Mouse (Mus musculus) hematopoietic stem cell, adult 5-6 weeks (primary cell): Measurements from ENCODE around the gene 1600012H06Rik. TPM values are rescaled to one million over a fixed set of nuclear protein-coding genes. Genes with fewer than 3 reads are reported as not detected.
A peak's percentile ranks its signal among the peaks of the same experiment; 100 is the strongest.
"Not testable (repeated sequence)": the region's sequence is repeated elsewhere in the genome, so short reads cannot be mapped to it uniquely, and the experiment has no call there.

Source experiments
- ATAC-seq, 2 experiments: fragments of 125-278 bp in 1 of 2; replicated peaks in 1 of 2; 2 replicates each; pipeline ENCODE4 v1.8.0; 2016 to 2017; ENCODE audit warnings: inconsistent platforms in 2 of 2, mild to moderate bottlenecking in 2 of 2, moderate number of reproducible peaks in 2 of 2, low read depth in 1 of 2, moderate TSS enrichment in 1 of 2; ENCODE audit not compliant: low FRiP score in 2 of 2, poor library complexity in 2 of 2, severe bottlenecking in 2 of 2, insufficient read depth in 1 of 2, low TSS enrichment in 1 of 2
- total RNA-seq: library from RNA; stranded (forward); fragments of 172-1452, 232-1000 nt; gene quantifications from 2 replicates; pipeline ENCODE4 v1.2.3, GENCODE M21; 2017

The 1600012H06Rik gene
- total RNA-seq = 7.7 and 10.9 TPM in 2 replicates

DNA sequence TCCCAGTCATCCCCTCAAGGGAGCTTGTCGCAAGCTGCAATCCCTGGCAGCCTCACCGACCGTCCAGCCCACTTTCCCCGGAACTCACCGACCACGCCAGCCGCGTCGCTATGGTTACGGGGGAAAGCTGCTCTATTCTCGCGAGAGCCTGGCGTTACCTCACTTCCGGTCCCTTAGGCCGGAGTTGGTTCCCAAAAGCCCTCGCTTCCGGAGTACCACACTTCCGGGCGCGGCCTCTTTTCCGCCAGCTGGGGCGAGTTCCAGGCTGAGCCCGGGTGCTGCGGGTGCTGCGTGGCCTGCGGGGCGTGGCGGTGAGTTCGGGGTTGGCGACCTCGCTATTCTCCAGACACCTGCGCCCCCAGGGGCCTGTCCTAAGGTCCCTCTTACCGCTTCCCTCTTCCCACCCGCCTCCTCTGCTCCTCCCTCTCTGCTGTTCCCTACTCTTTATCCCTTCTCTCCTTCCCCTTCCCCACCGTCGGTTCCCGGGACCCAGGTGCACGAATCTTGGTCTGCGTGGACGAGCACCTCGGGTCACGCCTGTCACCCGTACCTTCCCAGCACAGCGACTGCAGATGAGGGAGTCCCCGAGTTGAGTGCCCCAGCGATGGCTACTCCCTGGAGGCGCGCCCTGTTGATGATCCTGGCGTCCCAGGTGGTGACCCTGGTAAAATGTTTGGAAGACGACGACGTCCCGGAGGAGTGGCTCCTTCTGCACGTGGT is at the start of gene 1600012H06Rik, which contains the start of gene Wdr27:
Gene 1600012H06Rik, plus strand, starts transcription at position 176 of the 720 bp plus-strand sequence.
Gene Wdr27, minus strand, starts transcription at position 150 of the 720 bp plus-strand sequence.
- peak; percentile 97 for ATAC-seq

DNA sequence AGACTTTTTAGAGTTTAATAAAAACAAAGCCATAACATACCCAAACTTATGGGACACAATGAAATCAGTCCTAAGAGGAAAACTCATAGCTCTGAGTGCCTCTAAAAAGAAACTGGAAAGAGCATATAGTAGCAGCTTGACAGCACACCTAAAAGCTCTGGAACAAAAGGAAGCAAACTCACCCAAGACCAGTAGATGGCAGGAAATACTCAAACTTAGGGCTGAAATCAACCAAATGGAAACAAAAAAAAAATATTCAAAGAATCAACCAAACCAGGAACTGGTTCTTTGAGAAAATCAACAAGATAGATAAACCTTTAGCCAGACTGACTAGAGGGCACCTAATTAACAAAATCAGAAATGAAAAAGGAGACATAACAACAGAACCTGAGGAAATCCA is 47.9 kb upstream of the 1600012H06Rik start:
- ATAC-seq = not testable (repeated sequence)

DNA sequence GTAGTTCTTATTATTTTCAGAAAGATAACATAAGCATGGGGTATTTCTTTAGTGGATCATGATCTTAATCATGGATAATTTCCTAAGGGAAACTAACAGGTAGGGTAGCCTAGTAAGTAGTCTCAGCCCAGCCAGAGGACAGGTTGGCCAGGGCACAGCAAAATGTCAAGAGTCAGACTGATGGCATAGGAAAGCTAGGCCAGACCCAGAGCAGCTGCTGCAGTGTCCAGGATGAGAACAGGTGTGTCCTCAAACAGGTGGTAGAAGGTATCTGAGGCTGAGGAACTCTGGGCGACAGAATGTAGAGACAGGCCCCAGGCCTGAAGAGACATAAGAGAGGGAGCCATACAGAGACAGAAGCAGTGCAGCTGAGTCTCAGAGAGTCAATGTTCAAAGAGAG is 44.0 kb upstream of the 1600012H06Rik start:
- ATAC-seq = no peak

DNA sequence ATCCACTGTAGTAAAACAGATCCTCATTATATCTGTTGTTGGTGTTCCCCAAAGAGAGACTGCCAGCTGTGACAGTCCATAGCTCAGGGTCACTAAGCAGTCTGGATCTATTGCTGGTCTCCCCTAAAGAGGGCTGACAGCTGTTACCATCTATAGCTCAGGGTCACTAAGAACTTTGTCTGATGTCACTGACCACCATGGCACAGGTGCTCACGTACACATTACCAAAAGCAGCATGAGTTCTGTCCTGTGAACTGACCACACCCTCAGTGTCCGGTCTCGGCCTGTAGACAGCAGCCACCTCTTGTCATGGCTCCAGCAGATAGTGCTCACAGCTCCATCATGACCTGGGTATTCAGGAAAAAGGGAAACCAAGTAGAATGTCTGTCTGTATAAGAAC is 39.8 kb upstream of the 1600012H06Rik start:
- ATAC-seq = no peak

DNA sequence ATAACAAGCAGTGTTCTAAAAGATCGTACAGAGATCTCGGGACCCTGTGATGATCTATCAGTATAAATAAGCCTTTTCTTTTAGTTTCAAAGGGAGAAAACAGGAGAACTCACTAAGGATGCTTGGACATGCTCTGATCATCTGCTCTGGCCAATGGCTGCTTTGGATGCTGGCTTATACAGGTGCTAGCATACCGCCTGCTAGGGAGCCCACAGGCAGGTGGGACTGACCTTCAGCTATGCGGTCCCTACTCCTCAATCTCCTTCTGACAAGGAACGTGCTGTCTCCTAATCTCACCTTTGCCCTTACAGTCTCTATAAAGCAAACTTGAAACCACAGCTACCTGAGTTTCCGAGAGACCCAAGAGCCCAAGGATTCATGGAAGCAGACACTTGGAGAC is 38.8 kb upstream of the 1600012H06Rik start:
- ATAC-seq = no peak

DNA sequence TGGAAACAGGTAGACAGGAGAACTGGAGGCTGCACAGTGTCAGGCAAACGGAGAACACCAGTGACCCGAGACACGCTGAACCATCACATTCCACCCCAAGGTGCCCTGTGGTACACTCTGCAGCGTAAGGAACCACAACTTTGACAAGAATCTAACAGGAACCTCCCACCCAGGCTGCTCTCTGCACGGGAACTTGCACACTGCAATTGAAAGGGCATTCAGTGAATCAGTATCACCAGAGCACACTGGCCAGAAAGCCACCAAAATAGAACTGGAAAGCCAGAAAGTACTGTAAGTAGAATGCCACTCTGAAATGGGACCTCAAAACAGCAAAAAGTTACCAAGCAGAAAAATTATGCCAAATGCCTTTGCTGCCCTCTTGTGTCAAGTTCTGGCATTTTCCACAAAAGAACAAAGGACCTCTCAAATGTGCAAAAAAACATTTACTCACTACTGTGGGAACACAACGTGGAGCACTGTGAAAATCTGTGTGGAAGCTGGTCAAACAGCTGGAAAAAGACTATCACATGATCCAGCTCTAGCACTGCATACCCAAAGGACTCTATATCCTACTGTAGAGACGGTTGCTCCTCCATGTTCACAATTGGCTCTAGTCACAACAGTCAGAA is 38.2 kb upstream of the 1600012H06Rik start:
- ATAC-seq = peak; percentile 60 to 76

DNA sequence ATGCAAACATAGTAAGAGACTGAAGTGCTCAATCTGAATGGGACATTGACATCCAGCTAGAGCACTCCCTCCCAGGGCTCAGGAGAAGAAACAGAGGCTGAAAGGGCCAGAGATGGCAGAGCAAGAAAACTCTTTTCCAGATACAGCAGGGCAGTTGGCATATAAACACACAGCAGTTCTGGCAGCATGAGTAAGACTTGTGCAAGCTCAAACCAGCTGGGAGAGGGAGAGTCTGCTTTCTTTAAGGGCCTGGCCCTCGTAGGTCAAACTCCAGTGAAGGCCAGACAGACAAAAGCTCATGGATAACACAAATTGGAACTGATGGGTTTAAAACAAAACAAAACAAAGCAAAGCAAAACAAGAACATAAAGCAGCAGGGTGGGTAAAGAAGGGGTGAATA is 36.4 kb upstream of the 1600012H06Rik start:
- ATAC-seq = no peak

DNA sequence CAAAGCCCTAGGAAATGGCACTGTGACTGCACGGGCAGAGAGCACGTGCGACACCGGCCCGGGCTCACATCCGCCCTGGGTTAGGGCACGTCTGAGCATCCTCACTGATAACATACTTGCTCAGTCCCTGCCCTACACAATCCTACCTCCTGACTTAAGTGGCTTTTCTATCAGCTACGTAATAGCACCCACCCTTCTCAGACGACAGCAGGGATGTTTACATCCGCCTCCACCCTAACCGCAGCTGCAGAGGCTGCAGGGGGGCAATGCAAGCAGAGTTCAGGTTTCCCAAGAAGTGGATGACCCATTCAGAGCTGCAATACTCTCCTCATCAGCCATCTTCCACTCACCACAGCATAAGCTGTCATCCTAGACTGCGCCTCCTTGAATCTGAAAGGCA is 35.8 kb upstream of the 1600012H06Rik start:
- ATAC-seq = no peak

DNA sequence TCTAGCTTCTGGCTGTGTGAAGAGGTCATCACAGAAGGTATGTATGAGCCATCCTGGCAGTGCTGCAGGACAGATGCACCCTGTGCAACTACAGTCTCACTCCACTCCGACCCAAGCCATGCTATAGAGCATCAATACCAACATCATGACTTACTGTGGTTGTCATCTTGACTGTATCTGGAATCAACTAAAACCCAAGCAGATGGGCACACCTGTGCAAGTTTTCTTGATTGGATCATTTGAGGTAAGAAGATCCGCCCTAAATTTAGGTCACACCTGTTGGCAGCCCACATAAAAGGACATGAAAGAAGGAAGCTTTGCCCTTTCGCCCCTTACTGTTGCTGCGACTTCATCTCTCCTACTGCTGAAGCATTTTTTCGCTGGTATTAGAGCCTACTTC is 33.7 kb upstream of the 1600012H06Rik start:
- ATAC-seq = no peak

DNA sequence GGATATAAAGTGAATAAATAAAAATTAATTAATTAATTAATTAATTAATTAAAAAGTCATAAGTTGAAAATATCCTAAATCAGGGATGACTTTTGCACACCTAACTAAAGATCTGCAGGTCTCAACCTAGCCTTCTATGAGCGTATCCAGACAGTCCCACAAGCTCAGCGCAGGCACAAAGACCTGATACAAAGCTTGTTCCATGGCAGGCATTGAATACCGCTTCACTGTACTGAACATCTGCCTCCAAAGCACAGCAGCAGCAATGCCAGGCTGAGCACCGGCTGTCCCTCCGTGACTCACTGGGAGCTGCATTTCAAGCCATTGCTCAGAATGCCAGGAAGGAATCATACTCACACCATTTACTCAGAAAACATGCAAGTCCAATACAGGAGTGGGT is 32.2 kb upstream of the 1600012H06Rik start:
- ATAC-seq = no peak

DNA sequence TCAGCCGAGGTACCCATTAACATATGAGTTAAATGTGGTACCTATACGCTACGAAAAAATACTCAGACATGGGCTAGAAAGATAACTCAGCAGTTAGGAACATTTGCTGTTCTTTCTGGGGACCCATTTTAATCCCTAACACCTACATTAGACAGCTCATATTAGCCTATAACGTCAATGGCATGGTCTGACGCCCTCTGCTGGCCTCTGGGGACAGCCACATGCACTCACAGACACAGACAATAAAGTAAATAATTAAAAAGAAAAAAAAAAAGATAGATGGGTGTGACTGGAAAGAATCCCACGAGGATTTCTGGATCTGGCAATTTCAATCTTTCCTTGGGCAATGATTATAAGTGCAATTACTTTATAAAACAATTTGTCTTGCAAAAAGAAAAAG is 30.6 kb upstream of the 1600012H06Rik start:
- ATAC-seq = no peak

DNA sequence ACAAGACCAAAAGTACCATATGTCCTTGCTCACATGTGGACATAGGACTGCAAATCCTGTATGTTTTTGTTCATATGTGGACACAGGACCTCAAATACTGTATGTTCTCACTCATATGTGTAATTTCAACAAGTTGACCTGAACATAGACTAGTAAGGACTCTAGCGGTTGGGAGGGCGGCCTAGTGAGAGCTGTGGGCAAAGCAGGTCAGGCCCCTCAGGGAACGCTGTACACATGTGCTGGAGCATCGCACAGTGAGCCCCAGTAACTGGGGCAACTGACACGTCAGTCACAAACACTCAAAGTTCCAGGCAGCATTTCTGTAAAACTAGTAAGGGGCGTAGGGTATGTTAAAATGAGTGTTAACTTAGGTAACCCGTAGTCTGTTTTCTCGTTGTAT is 30.0 kb upstream of the 1600012H06Rik start:
- no peak for ATAC-seq

DNA sequence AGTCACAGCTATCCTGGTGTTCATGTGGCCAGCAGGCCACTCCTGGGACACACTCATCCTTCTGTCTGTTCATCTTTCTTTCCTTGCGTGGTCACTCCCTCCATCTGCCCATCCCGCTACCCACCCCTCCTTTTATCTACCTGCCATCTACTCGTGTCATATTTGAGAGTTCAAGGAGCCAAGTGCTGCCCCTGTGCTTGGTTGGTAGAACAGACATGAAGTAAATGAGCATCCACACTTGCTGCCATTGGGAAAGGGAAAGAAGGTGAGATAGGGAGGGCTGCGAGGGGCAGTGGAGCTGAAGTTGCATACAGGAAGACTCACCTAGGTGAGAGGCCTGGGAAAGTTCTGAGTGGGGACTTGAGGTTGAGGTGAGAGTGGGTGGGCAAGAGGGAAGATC is 28.6 kb upstream of the 1600012H06Rik start:
- no peak for ATAC-seq

DNA sequence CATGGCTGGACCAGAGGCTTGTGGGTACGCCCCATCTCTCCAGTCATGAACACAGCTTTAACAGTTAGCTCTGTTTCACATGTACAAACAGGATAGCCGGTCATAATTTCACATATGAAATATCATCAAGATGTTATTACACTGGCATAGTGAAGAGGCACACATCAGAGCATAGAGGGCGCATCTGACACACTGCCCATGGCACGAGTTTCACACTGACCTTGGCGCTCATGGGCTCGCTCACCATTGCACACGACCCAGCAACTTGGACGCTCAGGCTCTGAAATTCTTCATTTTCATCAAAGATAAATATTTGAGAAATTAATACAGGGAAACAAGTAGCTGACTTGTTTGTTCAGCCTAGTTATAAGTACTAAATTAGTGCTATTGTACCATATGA is 25.1 kb upstream of the 1600012H06Rik start:
- no peak for ATAC-seq

DNA sequence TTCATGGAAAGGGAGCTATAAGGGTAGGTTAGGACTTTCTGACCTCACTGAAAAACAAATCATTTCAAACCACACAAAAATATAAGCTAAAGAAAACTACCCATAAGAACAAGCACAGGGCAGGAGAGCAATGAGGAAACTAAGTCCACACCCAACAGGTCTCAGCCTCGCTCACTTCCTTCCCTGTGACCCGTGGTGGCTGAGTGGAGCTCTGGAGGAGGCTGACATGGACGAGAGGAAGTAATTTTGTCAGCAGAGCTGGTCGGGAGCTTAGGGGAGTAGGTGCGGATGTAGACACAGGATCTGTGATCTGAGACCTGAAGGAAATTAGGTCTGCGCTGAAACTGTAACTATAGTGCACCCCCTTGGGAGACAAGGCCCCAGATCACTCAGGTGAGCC is 21.4 kb upstream of the 1600012H06Rik start:
- ATAC-seq = peak; percentile 80 to 89

DNA sequence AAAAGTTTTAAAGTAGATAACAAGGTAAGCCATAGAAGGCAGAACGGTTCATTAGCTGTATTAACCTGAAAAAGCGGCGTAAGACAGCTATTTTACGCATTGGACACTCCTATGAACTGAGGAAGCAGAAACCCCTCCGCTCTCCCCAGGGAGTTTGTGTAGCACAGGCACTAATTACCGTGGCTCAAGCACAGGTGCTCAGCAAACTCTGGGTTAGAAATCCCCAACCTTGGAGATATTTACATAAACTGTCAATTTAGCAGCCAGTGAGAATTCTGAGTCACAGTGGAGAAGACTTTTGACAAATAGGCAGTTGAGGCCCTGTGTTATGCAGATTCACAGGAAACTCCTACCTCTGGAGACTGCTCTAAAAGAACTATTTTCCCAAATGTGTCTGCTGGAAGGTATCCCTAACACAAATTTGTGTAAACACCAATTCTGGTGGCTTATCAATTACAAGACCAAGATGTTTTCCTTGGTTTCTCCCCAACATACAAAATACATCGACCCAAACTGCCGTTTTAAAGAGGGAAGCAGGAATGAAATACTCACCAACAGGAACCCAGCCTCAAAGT is 15.3 kb upstream of the 1600012H06Rik start:
- ATAC-seq = no peak

DNA sequence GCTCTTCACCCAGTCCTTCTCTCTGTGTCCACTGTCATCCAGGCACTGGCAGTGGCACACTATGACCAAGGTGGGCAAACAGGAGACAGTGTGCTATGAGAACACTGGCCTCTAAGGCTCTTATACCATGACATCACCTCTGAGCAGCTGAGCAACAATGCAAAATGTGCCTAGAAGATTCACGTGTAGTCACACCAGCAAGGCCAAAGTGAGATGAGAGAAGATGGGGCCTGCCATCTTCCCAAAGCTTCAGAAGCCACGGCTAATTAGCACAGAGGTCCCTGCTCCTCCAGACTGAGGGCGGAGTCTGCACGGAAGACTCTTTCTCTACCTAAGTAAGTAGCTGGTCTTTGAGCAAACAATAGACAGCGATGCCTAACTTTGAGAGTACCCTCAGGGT is 14.4 kb upstream of the 1600012H06Rik start:
- no peak for ATAC-seq

DNA sequence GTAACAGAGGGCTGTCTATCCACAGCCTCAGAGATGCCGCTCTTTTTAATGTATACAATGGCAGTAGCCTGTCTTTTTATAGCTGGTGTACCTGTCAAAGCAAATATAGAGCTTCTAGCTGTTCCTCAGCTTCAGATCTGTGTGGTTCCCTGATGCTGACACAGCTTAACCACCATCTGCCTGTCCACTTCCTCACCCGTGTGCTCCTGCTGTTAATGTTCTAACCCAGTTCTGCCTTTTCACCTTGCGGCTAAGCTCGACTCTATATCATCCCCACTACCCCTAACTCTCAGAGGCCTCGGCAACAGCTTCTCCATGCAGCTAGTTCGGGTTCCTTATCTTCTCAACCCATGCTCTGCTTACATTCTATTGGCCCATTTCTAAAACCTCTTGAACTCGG is 12.3 kb upstream of the 1600012H06Rik start:
- ATAC-seq = peak; percentile 94 to 97

DNA sequence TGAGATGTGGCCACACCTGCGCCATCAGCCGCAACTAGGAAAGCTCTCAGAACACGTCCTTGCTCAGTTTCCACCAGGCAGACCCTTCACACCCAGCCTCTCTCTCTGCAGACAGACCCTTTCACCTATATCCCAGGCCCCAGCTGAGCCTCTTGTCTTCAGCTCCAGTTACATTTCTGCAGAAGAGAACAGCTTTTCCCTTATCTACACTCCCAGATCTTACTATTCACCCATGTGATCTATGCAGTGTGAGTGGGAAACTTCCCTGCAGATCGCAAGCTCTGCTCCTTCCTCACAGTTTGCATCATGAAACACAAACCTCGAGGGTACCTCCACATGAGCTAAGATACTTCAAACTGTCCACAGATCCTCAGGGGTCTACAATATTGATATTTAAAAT is 11.5 kb upstream of the 1600012H06Rik start:
- ATAC-seq = no peak
